Mouse (Mus musculus): ENCODE results near the gene Lrrc59. TPM values are rescaled to one million over a fixed set of nuclear protein-coding genes. Genes with fewer than 3 reads are reported as not detected.
"Not testable (repeated sequence)": the region's sequence is repeated elsewhere in the genome, so short reads cannot be mapped to it uniquely, and the experiment has no call there.

The Lrrc59 gene
- polyA plus RNA-seq, 1 experiment from 2014 or later: 186 TPM

DNA sequence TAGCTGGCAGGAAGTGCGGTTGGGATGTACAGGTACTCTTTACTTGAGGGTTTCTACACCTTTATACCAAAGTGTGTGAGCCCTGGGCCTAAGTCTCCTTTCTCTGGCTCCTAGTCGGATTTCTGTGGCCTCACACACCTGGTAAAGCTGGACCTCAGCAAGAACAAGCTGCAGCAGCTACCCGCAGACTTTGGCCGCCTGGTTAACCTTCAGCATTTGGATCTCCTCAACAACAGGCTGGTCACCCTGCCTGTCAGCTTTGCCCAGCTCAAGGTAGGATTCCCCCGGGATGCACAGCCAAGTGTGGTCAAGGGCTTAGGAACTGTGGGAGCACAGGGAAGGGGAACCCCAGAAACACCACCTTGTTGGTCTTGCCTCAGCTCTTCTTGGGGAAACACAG, 4.9 kb downstream of the Lrrc59 start:
- ATAC-seq: no peak
- Histone ChIP-seq H3K4me3 (no peak overlapping the region), H3K36me3 (peaks cover 82% of the 10 kb centered on the region), H3K27me3 (replicated peaks) (no peaks in the 10 kb centered on the region), H3K4me2 (no peak overlapping the region), H3K27ac (no peak overlapping the region), H3K9me3 (replicated peaks) (no peaks in the 10 kb centered on the region), H3K4me1 (peaks cover 16% of the 10 kb centered on the region), H3K9ac (no peak overlapping the region)
- WGBS (ENCODE audit: insufficient replicate concordance): 78% methylated on average over 5 of the region's 5 CpGs

DNA sequence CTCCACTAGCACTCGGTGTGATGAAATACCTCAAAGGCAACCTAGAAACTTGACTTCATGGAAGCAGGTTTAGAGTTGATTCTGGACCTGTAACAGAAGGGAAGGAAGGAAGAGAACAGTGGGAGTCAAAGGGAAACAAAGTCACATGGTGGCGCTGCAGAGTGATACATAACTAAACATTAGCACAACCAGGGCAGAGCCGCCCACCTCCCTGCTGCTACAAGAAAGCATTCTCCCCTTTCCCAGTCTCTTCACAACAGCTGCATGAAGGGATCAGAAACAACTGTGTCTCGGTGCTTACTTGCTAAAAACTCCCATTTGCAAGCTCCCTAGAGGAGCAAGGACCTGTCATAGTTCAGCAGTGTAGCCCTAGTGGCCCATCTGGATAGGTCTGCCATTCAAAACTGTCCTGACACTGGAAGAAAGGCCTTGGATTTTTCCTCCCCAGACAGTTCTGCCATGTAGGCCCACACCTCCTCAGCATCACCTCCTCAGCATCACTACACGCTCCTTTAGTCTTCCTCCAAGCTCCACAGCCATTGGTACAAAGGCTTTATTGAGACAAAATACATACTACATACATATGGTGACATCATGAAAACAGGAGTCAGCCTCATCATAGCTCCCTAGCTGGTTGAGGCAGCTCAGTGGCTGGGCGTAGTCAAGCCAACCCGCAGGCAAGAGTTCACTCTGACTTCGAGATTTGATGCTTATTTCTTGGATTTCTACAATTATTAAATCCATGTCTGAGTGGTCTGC, 15.1 kb downstream of the Lrrc59 start:
- Histone ChIP-seq H3K4me3 (no peak overlapping the region), H3K9ac (no peak overlapping the region), H3K27ac (no peak overlapping the region), H3K27me3 (replicated peaks) (no peaks in the 10 kb centered on the region), H3K36me3 (peaks cover 98% of the 10 kb centered on the region), H3K9me3 (replicated peaks) (no peaks in the 10 kb centered on the region), H3K4me2 (no peak overlapping the region), H3K4me1 (no peaks in the 10 kb centered on the region)
- 0 out of 2 replicates have a peak, but pooled peaks have one; percentile 21 for ATAC-seq
- WGBS (ENCODE audit: insufficient replicate concordance): 80% methylated on average over 8 of the region's 8 CpGs

- H3K27ac ChIP-seq: no peak overlapping the region
- no peaks in the 10 kb centered on the region for H3K9me3 ChIP-seq (replicated peaks)
- no peak overlapping the region for H3K4me2 ChIP-seq
- ATAC-seq: no peak
- no peaks in the 10 kb centered on the region for H3K27me3 ChIP-seq (replicated peaks)
- H3K36me3 ChIP-seq: peaks cover 96% of the 10 kb centered on the region
- H3K4me3 ChIP-seq: no peak overlapping the region
- WGBS (ENCODE audit: insufficient replicate concordance): 90% methylated on average over 4 of the region's 4 CpGs
- H3K9ac ChIP-seq: no peak overlapping the region
- H3K4me1 ChIP-seq: no peaks in the 10 kb centered on the region
Measured at GRCm38 (mm10) chr11:94646457-94646856, 16.9 kb downstream of the Lrrc59 start.

DNA sequence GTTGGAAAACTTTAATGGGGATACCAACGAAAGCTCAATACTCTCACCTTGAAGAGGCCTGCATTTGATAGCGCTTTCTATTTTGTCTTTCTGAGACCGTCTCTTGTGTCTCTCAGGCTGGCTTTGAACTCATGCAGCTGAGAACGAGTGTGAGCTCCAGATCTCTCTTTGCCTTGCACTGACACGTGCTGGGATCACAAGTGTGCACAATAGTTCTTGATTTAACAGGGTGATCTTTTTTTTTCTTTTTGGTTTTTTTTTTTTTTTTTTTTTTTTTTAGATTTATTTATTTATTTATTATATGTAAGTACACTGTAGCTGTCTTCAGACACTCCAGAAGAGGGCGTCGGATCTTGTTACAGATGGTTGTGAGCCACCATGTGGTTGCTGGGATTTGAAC, 21.7 kb downstream of the Lrrc59 start:
- H3K9ac ChIP-seq; ATAC-seq; H3K4me2 ChIP-seq; H3K27me3 ChIP-seq (replicated peaks); H3K4me3 ChIP-seq; H3K9me3 ChIP-seq (replicated peaks); H3K27ac ChIP-seq: not testable (repeated sequence)
- Histone ChIP-seq H3K36me3 (peaks cover 57% of the 10 kb centered on the region), H3K4me1 (peaks cover 32% of the 10 kb centered on the region)
- WGBS (ENCODE audit: insufficient replicate concordance): 84% methylated on average over 7 of the region's 7 CpGs

- ATAC-seq: no peak
- peak overlapping the region; percentile 82 for H3K9ac ChIP-seq
Measured at GRCm38 (mm10) chr11:94652973-94653372, 23.4 kb downstream of the Lrrc59 start.

GRCm38 (mm10) chr11:94653663-94654436, 24.3 kb downstream of the Lrrc59 start, which contains the start of the genes Mrpl27 and Eme1:
Mrpl27 (plus strand) TSS chr11:94653767.
Eme1 (minus strand) TSS chr11:94653964.
- Histone ChIP-seq H3K9me3 (replicated peaks) (no peaks in the 10 kb centered on the region), H3K4me3 (peak within 1 kb of the TSS; percentile 81), H3K27me3 (replicated peaks) (no peaks in the 10 kb centered on the region), H3K9ac (peak within 1 kb of the TSS; percentile 82), H3K4me1 (peaks cover 39% of the 10 kb centered on the region), H3K36me3 (peaks cover 58% of the 10 kb centered on the region), H3K4me2 (peak within 1 kb of the TSS; percentile 77), H3K27ac (peak within 1 kb of the TSS; percentile 90)
- ATAC-seq: peak; percentile 89
- WGBS (ENCODE audit: insufficient replicate concordance): 1% methylated on average over 32 of the region's 32 CpGs

More at GRCm38 (mm10) chr11:94652973-94653372, 23.4 kb downstream of the Lrrc59 start:
- peak overlapping the region; percentile 77 for H3K4me2 ChIP-seq
- peaks cover 39% of the 10 kb centered on the region for H3K4me1 ChIP-seq
- peaks cover 57% of the 10 kb centered on the region for H3K36me3 ChIP-seq
- 31% methylated on average over 8 of the region's 8 CpGs for WGBS (ENCODE audit: insufficient replicate concordance)
- H3K9me3 ChIP-seq (replicated peaks): no peaks in the 10 kb centered on the region
- H3K27me3 ChIP-seq (replicated peaks): no peaks in the 10 kb centered on the region
- peak overlapping the region; percentile 40; the same call in 1 of the 2 replicates for H3K27ac ChIP-seq
- peak overlapping the region; percentile 81 for H3K4me3 ChIP-seq

DNA sequence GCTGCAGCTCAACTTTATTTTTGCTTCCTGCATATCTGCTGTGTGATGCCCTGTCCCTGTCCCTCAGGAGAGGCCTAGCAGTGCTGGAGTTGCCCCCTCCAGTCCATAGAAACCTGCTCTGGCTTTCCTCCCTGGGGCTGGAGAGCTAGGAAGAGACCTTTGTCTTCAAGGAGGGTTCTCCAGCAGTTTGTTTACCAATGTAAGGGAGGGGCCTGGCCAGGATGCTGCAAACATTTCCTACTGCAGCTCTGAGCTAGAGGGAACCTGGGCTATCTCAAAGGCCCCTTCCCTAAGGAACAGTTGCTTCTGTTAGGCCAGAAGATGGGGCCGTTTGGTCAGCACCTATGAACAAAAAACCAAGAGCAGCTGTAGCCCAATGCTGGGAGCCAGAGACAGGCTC, 31.8 kb downstream of the Lrrc59 start:
- no peaks in the 10 kb centered on the region for H3K27me3 ChIP-seq (replicated peaks)
- H3K9me3 ChIP-seq (replicated peaks): no peaks in the 10 kb centered on the region
- no peak overlapping the region for H3K27ac ChIP-seq
- WGBS (ENCODE audit: insufficient replicate concordance): 60% methylated on average over 1 of the region's 1 CpGs
- peaks cover 6% of the 10 kb centered on the region for H3K4me1 ChIP-seq
- ATAC-seq: no peak
- peaks cover 94% of the 10 kb centered on the region for H3K36me3 ChIP-seq
- no peak overlapping the region for H3K4me3 ChIP-seq
- H3K4me2 ChIP-seq: no peak overlapping the region
- no peak overlapping the region for H3K9ac ChIP-seq

- no peaks in the 10 kb centered on the region for H3K9me3 ChIP-seq (replicated peaks)
- 82% methylated on average over 6 of the region's 6 CpGs for WGBS (ENCODE audit: insufficient replicate concordance)
- H3K36me3 ChIP-seq: peaks cover 95% of the 10 kb centered on the region
- H3K27me3 ChIP-seq (replicated peaks): no peaks in the 10 kb centered on the region
- H3K27ac ChIP-seq: no peak overlapping the region
- no peak overlapping the region for H3K4me3 ChIP-seq
- no peaks in the 10 kb centered on the region for H3K4me1 ChIP-seq
- H3K4me2 ChIP-seq: no peak overlapping the region
- no peak overlapping the region for H3K9ac ChIP-seq
- no peak for ATAC-seq
Measured at GRCm38 (mm10) chr11:94665281-94665680, 35.7 kb downstream of the Lrrc59 start.

GRCm38 (mm10) chr11:94674984-94675383, 45.4 kb downstream of the Lrrc59 start:
- Histone ChIP-seq H3K27ac (no peak overlapping the region), H3K27me3 (replicated peaks) (no peaks in the 10 kb centered on the region), H3K4me3 (no peak overlapping the region), H3K4me2 (no peak overlapping the region), H3K36me3 (peaks cover 6% of the 10 kb centered on the region), H3K9ac (no peak overlapping the region), H3K9me3 (replicated peaks) (no peaks in the 10 kb centered on the region), H3K4me1 (peaks cover 30% of the 10 kb centered on the region)
- ATAC-seq: no peak
- 74% methylated on average over 5 of the region's 5 CpGs for WGBS (ENCODE audit: insufficient replicate concordance)

- Histone ChIP-seq H3K36me3 (peaks cover 2% of the 10 kb centered on the region; the same call in 1 of the 2 replicates), H3K27ac (no peak overlapping the region), H3K4me1 (peaks cover 30% of the 10 kb centered on the region), H3K4me2 (no peak overlapping the region), H3K9me3 (replicated peaks) (no peaks in the 10 kb centered on the region), H3K9ac (no peak overlapping the region), H3K27me3 (replicated peaks) (no peaks in the 10 kb centered on the region), H3K4me3 (no peak overlapping the region)
- ATAC-seq: no peak
- WGBS (ENCODE audit: insufficient replicate concordance): 75% methylated on average over 5 of the region's 5 CpGs
Measured at GRCm38 (mm10) chr11:94675446-94675845, 45.9 kb downstream of the Lrrc59 start.

GRCm38 (mm10) chr11:94676308-94676707, 46.7 kb downstream of the Lrrc59 start:
- 36% methylated on average over 4 of the region's 4 CpGs for WGBS (ENCODE audit: insufficient replicate concordance)
- ATAC-seq: no peak
- Histone ChIP-seq H3K9me3 (replicated peaks) (no peaks in the 10 kb centered on the region), H3K4me2 (peak overlapping the region; percentile 98), H3K4me3 (peak overlapping the region; percentile 95), H3K4me1 (peaks cover 30% of the 10 kb centered on the region), H3K27ac (no peak overlapping the region), H3K36me3 (no peaks in the 10 kb centered on the region), H3K27me3 (replicated peaks) (no peaks in the 10 kb centered on the region), H3K9ac (peak overlapping the region; percentile 94)
